Mouse (Mus musculus) embryonic fibroblast, embryonic 13.5 days (primary cell): Measurements from ENCODE around the gene Dlg1.

Experiments used
- CTCF ChIP-seq: IDR thresholded peaks from 2 replicates; pipeline ENCODE4 v1.5.1; 2011; ENCODE audit warnings: mild to moderate bottlenecking, control low read depth, low read length, moderate library complexity, borderline replicate concordance; ENCODE audit not compliant: insufficient read depth
- POLR2A ChIP-seq: IDR thresholded peaks from 2 replicates; pipeline ENCODE4 v1.6.1; 2011; ENCODE audit warnings: low read depth, mild to moderate bottlenecking, control low read depth, low read length, moderate library complexity

DNA sequence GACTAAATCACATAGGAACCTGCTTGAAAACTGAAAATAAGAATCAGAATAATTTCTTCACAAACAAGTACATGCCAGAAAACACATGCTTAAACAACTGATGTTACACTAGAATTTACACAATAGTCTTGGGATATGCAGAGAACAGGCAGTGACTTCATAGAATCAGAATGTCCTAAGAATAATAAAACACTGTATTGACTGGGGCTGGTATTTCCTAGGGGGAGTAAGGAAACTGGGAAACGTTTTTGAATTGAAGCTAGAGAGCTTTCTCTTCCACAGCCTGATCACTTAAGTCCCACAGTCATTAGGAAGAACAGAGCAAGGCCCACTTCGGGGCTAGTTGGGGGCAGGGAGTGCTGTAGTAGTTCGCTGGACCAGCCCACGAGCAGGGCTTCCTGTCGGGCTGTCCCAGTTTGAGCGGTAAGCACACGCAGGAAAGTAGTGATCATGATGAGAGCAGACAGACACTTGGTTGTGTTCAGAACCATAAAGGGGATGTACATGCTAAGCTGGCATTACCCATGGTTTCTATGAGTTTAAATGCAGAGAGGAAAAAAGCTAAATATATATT is 170.9 kb downstream of the Dlg1 start:
- TF ChIP-seq CTCF (no peak), POLR2A (no peak)
